Mouse (Mus musculus) heart, adult 2 months (tissue): ENCODE measurements around the gene Galntl6. TPM values are rescaled to one million over a fixed set of nuclear protein-coding genes. Genes with fewer than 3 reads are reported as not detected.

Source experiments
- DNase-seq, 2 experiments: peaks; one replicate each; pipeline ENCODE4 v3.0.0; 2021
- H3K27ac ChIP-seq: fragments of 200-600 bp; 2 replicates; pipeline ENCODE4 v1.8.1; 2022
- H3K27me3 ChIP-seq: fragments of 200-500 bp; 2 replicates; pipeline ENCODE4 v1.6.1; 2012; ENCODE audit warnings: mild to moderate bottlenecking, low read length, inconsistent platforms, mixed read lengths; ENCODE audit not compliant: control insufficient read depth, insufficient read depth
- H3K36me3 ChIP-seq: fragments of 200-500 bp; 2 replicates; pipeline ENCODE4 v1.6.1; 2012; ENCODE audit warnings: low read length, inconsistent platforms; ENCODE audit not compliant: control insufficient read depth, insufficient read depth
- H3K4me1 ChIP-seq: fragments of 200-500 bp; 2 replicates; pipeline ENCODE4 v1.6.1; 2011; ENCODE audit warnings: low read length; ENCODE audit not compliant: control insufficient read depth, insufficient read depth
- H3K4me3 ChIP-seq: fragments of 200-600 bp; 2 replicates; pipeline ENCODE4 v1.8.1; 2022
- H3K79me2 ChIP-seq: fragments of 200-500 bp; replicated peaks from 2 replicates; pipeline ENCODE4 v1.6.1; 2012; ENCODE audit warnings: mild to moderate bottlenecking, inconsistent platforms, low read length, moderate library complexity, mixed read lengths; ENCODE audit not compliant: control insufficient read depth, insufficient read depth
- H3K9ac ChIP-seq: fragments of 200-500 bp; 2 replicates; pipeline ENCODE4 v1.6.1; 2012; ENCODE audit warnings: low read depth, mild to moderate bottlenecking, control low read depth, inconsistent platforms, low read length, mixed read lengths
- CTCF ChIP-seq: fragments of 200-600 bp; IDR thresholded peaks from 2 replicates; pipeline ENCODE4 v1.8.1; 2022; ENCODE audit warnings: antibody characterized with exemption, mild to moderate bottlenecking, moderate library complexity
- EP300 ChIP-seq: fragments of 200-500 bp; IDR thresholded peaks from 2 replicates; pipeline ENCODE4 v1.6.1; 2011; ENCODE audit warnings: low read depth, low read length, control low read depth; ENCODE audit not compliant: insufficient read depth
- POLR2A ChIP-seq: fragments of 200-500 bp; IDR thresholded peaks from 2 replicates; pipeline ENCODE4 v1.6.1; 2011; ENCODE audit warnings: mild to moderate bottlenecking, low read depth, low read length, control low read depth; ENCODE audit not compliant: insufficient read depth
- WGBS: fragments of 180-500 bp; shearing (Covaris S2); methylation state at CpG from one replicate; pipeline ENCODE4 v1.1.7; 2018; 5-methylcytosine and 5-hydroxymethylcytosine counted together
- intact Hi-C: fragments of 180-260 bp; cut with DNase I; formaldehyde crosslinking; loops from one replicate; pipeline ENCODE4 v1.15.1; 2025
- polyA plus RNA-seq: library from polyadenylated mRNA; depleted of rRNA; stranded (reverse); fragments of >200 nt; gene quantifications from 2 replicates; pipeline ENCODE4 v1.2.3, GENCODE M21; 2012
- total RNA-seq, 2 experiments: library from RNA; stranded (reverse); gene quantifications; 2 replicates each; pipeline ENCODE4 v1.2.3; 2021

Gene Galntl6
- total and polyA plus RNA-seq, 3 experiments = not detected

- Histone ChIP-seq H3K27me3 (no peaks in the 10 kb centered on the region), H3K4me3 (no peak overlapping the region), H3K9ac (no peak overlapping the region), H3K36me3 (no peaks in the 10 kb centered on the region), H3K79me2 (no peaks in the 10 kb centered on the region), H3K4me1 (no peaks in the 10 kb centered on the region), H3K27ac (no peak overlapping the region)
- intact Hi-C loops = no loop called here
- DNase-seq = no peak
- WGBS = 54% methylated on average over 7 of the region's 7 CpGs
- no peak for TF ChIP-seq CTCF
- TF ChIP-seq POLR2A = no peak
- TF ChIP-seq EP300 = no peak
Measured at GRCm38 (mm10) chr8:57823151-57823550, 1089.3 kb downstream of the Galntl6 start.

GRCm38 (mm10) chr8:57816034-57816433 lies 1096.4 kb downstream of the Galntl6 start:
- TF ChIP-seq POLR2A (no peak), EP300 (no peak), CTCF (no peak)
- intact Hi-C loops = no loop called here
- H3K4me1 ChIP-seq = no peaks in the 10 kb centered on the region
- H3K36me3 ChIP-seq = no peaks in the 10 kb centered on the region
- no peaks in the 10 kb centered on the region for H3K27me3 ChIP-seq
- DNase-seq = no peak
- H3K27ac ChIP-seq = no peak overlapping the region
- no peak overlapping the region for H3K4me3 ChIP-seq
- WGBS = 77% methylated on average over 7 of the region's 7 CpGs
- no peaks in the 10 kb centered on the region for H3K79me2 ChIP-seq
- H3K9ac ChIP-seq = no peak overlapping the region

GRCm38 (mm10) chr8:57807060-57807459 lies 1105.4 kb downstream of the Galntl6 start:
- H3K79me2 ChIP-seq = no peaks in the 10 kb centered on the region
- intact Hi-C loops = no loop called here
- no peaks in the 10 kb centered on the region for H3K36me3 ChIP-seq
- no peak overlapping the region for H3K27ac ChIP-seq
- H3K27me3 ChIP-seq = no peaks in the 10 kb centered on the region
- no peak overlapping the region for H3K4me3 ChIP-seq
- no peaks in the 10 kb centered on the region for H3K4me1 ChIP-seq
- H3K9ac ChIP-seq = no peak overlapping the region
- no peak for DNase-seq
- no peak for TF ChIP-seq EP300
- 42% methylated on average over 4 of the region's 4 CpGs for WGBS

GRCm38 (mm10) chr8:57805094-57805493 lies 1107.3 kb downstream of the Galntl6 start:
- H3K36me3 ChIP-seq = no peaks in the 10 kb centered on the region
- no peak overlapping the region for H3K4me3 ChIP-seq
- H3K9ac ChIP-seq = no peak overlapping the region
- no peaks in the 10 kb centered on the region for H3K27me3 ChIP-seq
- H3K4me1 ChIP-seq = peaks cover 3% of the 10 kb centered on the region
- no peak for DNase-seq
- intact Hi-C loops = no loop called here
- TF ChIP-seq CTCF = no peak
- TF ChIP-seq EP300 = no peak
- no peak for TF ChIP-seq POLR2A
- no peaks in the 10 kb centered on the region for H3K79me2 ChIP-seq
- 79% methylated on average over 4 of the region's 4 CpGs for WGBS
- H3K27ac ChIP-seq = no peak overlapping the region

- no peak overlapping the region for H3K27ac ChIP-seq
- no peaks in the 10 kb centered on the region for H3K36me3 ChIP-seq
- no peak overlapping the region for H3K9ac ChIP-seq
- DNase-seq = no peak
- H3K27me3 ChIP-seq = no peaks in the 10 kb centered on the region
- intact Hi-C loops = loop anchor here (5.0 kb wide), 1 partner anchor 377 kb away; no protein-coding TSS in a partner anchor
- H3K79me2 ChIP-seq = no peaks in the 10 kb centered on the region
- H3K4me1 ChIP-seq = peaks cover 6% of the 10 kb centered on the region
- H3K4me3 ChIP-seq = no peak overlapping the region
- 77% methylated on average over 8 of the region's 8 CpGs for WGBS
- no peak for TF ChIP-seq CTCF
Measured at GRCm38 (mm10) chr8:57803821-57804220, 1108.6 kb downstream of the Galntl6 start.

- Histone ChIP-seq H3K27ac (no peak overlapping the region), H3K36me3 (no peaks in the 10 kb centered on the region), H3K9ac (no peak overlapping the region), H3K79me2 (no peaks in the 10 kb centered on the region), H3K4me3 (no peak overlapping the region), H3K27me3 (no peaks in the 10 kb centered on the region), H3K4me1 (peaks cover 6% of the 10 kb centered on the region)
- intact Hi-C loops = loop anchor here (5.0 kb wide), 1 partner anchor 374 kb away; no protein-coding TSS in a partner anchor
- DNase-seq = peak; percentile 22 to 34
- 27% methylated on average over 4 of the region's 4 CpGs for WGBS
- TF ChIP-seq EP300 (no peak), POLR2A (no peak), CTCF (no peak)
Measured at GRCm38 (mm10) chr8:57801197-57801596, 1111.2 kb downstream of the Galntl6 start.

GRCm38 (mm10) chr8:57800327-57800726 lies 1112.1 kb downstream of the Galntl6 start:
- intact Hi-C loops = loop anchor here (1.0 to 5.0 kb wide), 3 partner anchors 226 to 373 kb away; no protein-coding TSS in a partner anchor
- Histone ChIP-seq H3K79me2 (no peaks in the 10 kb centered on the region), H3K27me3 (no peaks in the 10 kb centered on the region), H3K4me1 (peaks cover 6% of the 10 kb centered on the region), H3K27ac (peak overlapping the region; percentile 48), H3K36me3 (no peaks in the 10 kb centered on the region), H3K4me3 (peak overlapping the region; percentile 15; the same call in 1 of the 2 replicates), H3K9ac (peak overlapping the region; percentile 28; the same call in 1 of the 2 replicates)
- WGBS = 9% methylated on average over 4 of the region's 4 CpGs
- TF ChIP-seq CTCF = peak; percentile 89
- no peak for TF ChIP-seq POLR2A
- peak; percentile 35 to 38 for DNase-seq
